Mouse (Mus musculus) right cerebral cortex, postnatal 14 days (tissue): ENCODE data around the gene Zcwpw1.
"Not testable (repeated sequence)": the region's sequence is repeated elsewhere in the genome, so short reads cannot be mapped to it uniquely, and the experiment has no call there.

Experiments
- DNase-seq: peaks from one replicate; pipeline ENCODE4 v3.0.0; 2022

The Zcwpw1 gene

DNA sequence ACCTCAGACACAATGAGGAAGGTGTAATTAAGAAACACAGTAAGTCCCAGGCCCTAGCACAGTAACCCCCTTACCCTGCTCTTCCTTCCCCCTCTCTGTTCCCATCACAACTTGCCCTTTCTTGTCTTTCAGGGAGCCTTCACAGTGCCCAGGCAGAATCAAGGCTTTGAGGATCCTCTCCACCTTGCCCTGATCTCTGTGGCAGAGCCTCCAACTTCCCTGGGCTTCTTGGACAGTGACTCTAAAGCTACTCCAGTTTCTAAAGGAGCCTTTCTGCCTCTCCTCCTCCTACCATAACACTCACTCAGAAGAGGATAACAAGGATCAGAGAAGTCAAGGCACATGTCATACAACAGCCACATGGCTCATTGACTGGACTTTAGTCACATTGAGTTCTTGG lies 49.0 kb downstream of the Zcwpw1 start:
- no peak for DNase-seq

- not testable (repeated sequence) for DNase-seq
Measured at GRCm38 (mm10) chr5:137837110-137837509, 49.5 kb downstream of the Zcwpw1 start.

- not testable (repeated sequence) for DNase-seq
Measured at GRCm38 (mm10) chr5:137850313-137850712, 62.7 kb downstream of the Zcwpw1 start.

GRCm38 (mm10) chr5:137854907-137855306 lies 67.3 kb downstream of the Zcwpw1 start:
- DNase-seq = not testable (repeated sequence)

- not testable (repeated sequence) for DNase-seq
Measured at GRCm38 (mm10) chr5:137856870-137857269, 69.3 kb downstream of the Zcwpw1 start.

DNA sequence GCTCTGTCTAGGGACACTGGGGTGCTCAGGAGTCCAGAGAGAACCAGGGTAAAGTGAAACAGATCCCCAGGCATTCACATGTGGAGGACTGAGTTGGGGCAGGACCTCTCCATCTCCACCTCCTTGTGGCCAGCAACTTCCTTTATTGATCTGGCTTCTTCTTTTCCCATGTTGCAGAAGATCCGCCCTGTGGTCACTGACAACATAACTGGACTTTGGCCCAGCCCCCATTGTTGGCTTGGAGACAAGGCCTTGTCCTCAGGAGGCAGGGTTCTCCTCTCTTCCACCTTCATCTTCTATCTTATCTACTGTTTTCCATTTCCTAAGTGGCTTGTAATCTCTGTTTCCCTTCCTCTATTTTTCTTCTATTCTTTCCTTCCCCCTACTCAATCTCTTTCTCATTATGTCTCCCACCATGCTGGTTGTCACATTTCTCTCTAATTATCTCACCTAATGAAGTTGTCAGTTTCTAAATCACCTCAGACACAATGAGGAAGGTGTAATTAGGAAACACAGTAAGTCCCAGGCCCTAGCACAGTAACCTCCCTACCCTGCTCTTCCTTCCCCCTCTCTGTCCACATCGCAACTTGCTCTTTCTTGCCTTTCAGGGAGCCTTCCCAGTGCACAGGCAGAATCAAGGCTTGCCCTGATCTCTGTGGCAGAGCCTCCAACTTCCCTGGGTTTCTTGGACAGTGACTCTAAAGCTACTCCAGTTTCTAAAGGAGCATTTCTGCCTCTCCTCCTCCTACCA lies 70.5 kb downstream of the Zcwpw1 start, which contains the start of gene Pilrb1:
Gene Pilrb1 (minus strand): TSS at position 147 of the 751 bp plus-strand sequence.
- not testable (repeated sequence) for DNase-seq

DNA sequence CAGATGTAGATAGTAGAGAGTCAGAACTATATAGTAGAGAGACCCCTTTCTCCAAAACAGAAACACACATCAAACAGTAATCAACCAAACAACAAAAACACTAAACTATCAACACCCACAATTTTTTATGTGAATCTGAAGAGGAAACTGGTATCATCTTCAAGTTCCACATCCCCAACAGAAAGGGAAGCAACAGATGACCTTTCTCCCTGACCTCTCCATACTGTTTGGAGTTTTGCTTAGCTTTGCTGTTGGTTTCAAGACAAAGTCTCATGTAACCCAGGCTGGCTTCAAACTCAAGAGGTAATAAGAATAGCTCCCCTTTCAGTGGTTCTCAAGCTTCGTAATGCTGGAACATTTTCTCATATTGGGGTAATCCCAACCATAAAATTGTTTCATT lies 76.4 kb downstream of the Zcwpw1 start:
- not testable (repeated sequence) for DNase-seq

- not testable (repeated sequence) for DNase-seq
Measured at GRCm38 (mm10) chr5:137868600-137868999, 81.0 kb downstream of the Zcwpw1 start.

GRCm38 (mm10) chr5:137871644-137872380 lies 84.2 kb downstream of the Zcwpw1 start, which contains the start of gene Pilrb2:
Gene Pilrb2 (minus strand): TSS chr5:137871815.
- DNase-seq = not testable (repeated sequence)
